ENCODE assay signal across 17 mouse cellular contexts in genomic region chr13:40061281-40061680, GRCm38 (mm10).
DNase-seq lines count a peak whose midpoint lies in the region; ATAC-seq and TF ChIP-seq lines count a peak whose summit lies in the region.
"Had no signal": no experiment of that assay in that cellular context is flagged by ENCODE, and none has a peak within 500 bp of the region (broad histone marks: within the 10 kb centered on the region; RNA-seq: fewer than 3 reads in every experiment).

No protein-coding gene starts in this region.

- peak; percentile 52 for DNase-seq in hindbrain, postnatal 0 days (ENCODE audit: low spot score)
- no peak for DNase-seq in hindbrain, embryonic 14.5 days (ENCODE audit: low spot score)
- peak; percentile 91 for DNase-seq in cerebellum, adult 9-11 months
- no peak for DNase-seq in lung, adult 18-20 months
- DNase-seq in layer of hippocampus, adult 18-20 months (ENCODE audit: low spot score in 2 of 2), result no peak
- no peak for DNase-seq in forebrain, embryonic 10.5 days (ENCODE audit: extremely low spot score, low spot score)
- DNase-seq: adrenal gland, postnatal 10 days; heart, adult 2 months; kidney, postnatal 10 days; spleen, adult 18-20 months; thymus, adult 2 months had no signal

- H3K4me1 ChIP-seq in hindbrain, postnatal 0 days (ENCODE audit: insufficient read depth, low read length), result no peaks in the 10 kb centered on the region
- H3K4me1 ChIP-seq in hindbrain, embryonic 14.5 days (replicated peaks; ENCODE audit: control insufficient read depth, insufficient read depth, low read length), result no peaks in the 10 kb centered on the region
- no peaks in the 10 kb centered on the region for H3K4me1 ChIP-seq in forebrain, embryonic 10.5 days
- H3K4me1 ChIP-seq: embryonic facial prominence, embryonic 13.5 days; hindbrain, embryonic 13.5 days; limb, embryonic 15.5 days; neural tube, embryonic 12.5 days had no signal

- WGBS in hindbrain, postnatal 0 days, result 80% methylated on average over 5 of the region's 5 CpGs
- WGBS in hindbrain, embryonic 14.5 days, result 88% methylated on average over 5 of the region's 5 CpGs
- WGBS in forebrain, embryonic 10.5 days, result 90% methylated on average over 5 of the region's 5 CpGs

- H3K36me3 ChIP-seq in hindbrain, postnatal 0 days (ENCODE audit: insufficient read depth, low read length), result no peaks in the 10 kb centered on the region
- H3K36me3 ChIP-seq in hindbrain, embryonic 14.5 days (replicated peaks; ENCODE audit: control insufficient read depth, insufficient read depth), result no peaks in the 10 kb centered on the region
- no peaks in the 10 kb centered on the region for H3K36me3 ChIP-seq in forebrain, embryonic 10.5 days (replicated peaks)
- H3K36me3 ChIP-seq: embryonic facial prominence, embryonic 13.5 days; hindbrain, embryonic 13.5 days; limb, embryonic 15.5 days; neural tube, embryonic 12.5 days had no signal

- H3K9me3 ChIP-seq in hindbrain, postnatal 0 days (ENCODE audit: low read length), result no peaks in the 10 kb centered on the region
- H3K9me3 ChIP-seq in hindbrain, embryonic 14.5 days (ENCODE audit: control insufficient read depth, low read length), result no peaks in the 10 kb centered on the region
- no peaks in the 10 kb centered on the region for H3K9me3 ChIP-seq in forebrain, embryonic 10.5 days
- H3K9me3 ChIP-seq: embryonic facial prominence, embryonic 13.5 days; hindbrain, embryonic 13.5 days; limb, embryonic 15.5 days; neural tube, embryonic 12.5 days had no signal

- H3K27me3 ChIP-seq in hindbrain, postnatal 0 days (ENCODE audit: insufficient read depth, low read length), result no peaks in the 10 kb centered on the region
- H3K27me3 ChIP-seq in hindbrain, embryonic 14.5 days (ENCODE audit: control insufficient read depth, insufficient read depth, low read length), result no peaks in the 10 kb centered on the region
- no peaks in the 10 kb centered on the region for H3K27me3 ChIP-seq in forebrain, embryonic 10.5 days (ENCODE audit: poor library complexity, severe bottlenecking)
- H3K27me3 ChIP-seq: embryonic facial prominence, embryonic 13.5 days; hindbrain, embryonic 13.5 days; limb, embryonic 15.5 days; neural tube, embryonic 12.5 days had no signal

- H3K4me2 ChIP-seq in hindbrain, postnatal 0 days (ENCODE audit: low read depth, low read length), result no peak overlapping the region
- no peak overlapping the region for H3K4me2 ChIP-seq in hindbrain, embryonic 14.5 days (replicated peaks)
- H3K4me2 ChIP-seq: embryonic facial prominence, embryonic 13.5 days; hindbrain, embryonic 13.5 days; limb, embryonic 15.5 days; neural tube, embryonic 12.5 days had no signal

- H3K9ac ChIP-seq in hindbrain, postnatal 0 days (replicated peaks; ENCODE audit: low read length), result no peak overlapping the region
- H3K9ac ChIP-seq in hindbrain, embryonic 14.5 days, result no peak overlapping the region
- H3K9ac ChIP-seq: embryonic facial prominence, embryonic 13.5 days; hindbrain, embryonic 13.5 days; limb, embryonic 15.5 days; neural tube, embryonic 12.5 days had no signal

- TF ChIP-seq CTCF in hindbrain, postnatal 0 days (IDR thresholded peaks at IDR 0.05; ENCODE audit: low read depth), result no peak

- H3K4me3 ChIP-seq in hindbrain, postnatal 0 days (ENCODE audit: low read length), result no peak overlapping the region
- H3K4me3 ChIP-seq in hindbrain, embryonic 14.5 days (replicated peaks; ENCODE audit: low read length), result no peak overlapping the region
- H3K4me3 ChIP-seq in forebrain, embryonic 10.5 days, result no peak overlapping the region
- H3K4me3 ChIP-seq: embryonic facial prominence, embryonic 13.5 days; heart, adult 2 months; hindbrain, embryonic 13.5 days; limb, embryonic 15.5 days; neural tube, embryonic 12.5 days had no signal

- ATAC-seq in hindbrain, postnatal 0 days, result peak; percentile 78
- ATAC-seq in hindbrain, embryonic 14.5 days (ENCODE audit: low FRiP score), result no peak
- ATAC-seq in cerebellum, adult (ENCODE audit: insufficient number of reproducible peaks, low FRiP score, low TSS enrichment), result peak; percentile 91
- ATAC-seq: intestine, embryonic 16.5 days had no signal

- no peak overlapping the region for H3K27ac ChIP-seq in hindbrain, postnatal 0 days
- no peak overlapping the region for H3K27ac ChIP-seq in hindbrain, embryonic 14.5 days
- H3K27ac ChIP-seq in forebrain, embryonic 10.5 days, result no peak overlapping the region
- H3K27ac ChIP-seq: embryonic facial prominence, embryonic 13.5 days; heart, adult 2 months; hindbrain, embryonic 13.5 days; limb, embryonic 15.5 days; neural tube, embryonic 12.5 days had no signal

Comparison
In these comparisons a context has a peak if more than half of its experiments do, and no peak if none do; other contexts are left out.
1. DNase-seq: peak in hindbrain, postnatal 0 days (single experiment) and cerebellum, adult 9-11 months (single experiment); none in hindbrain, embryonic 14.5 days (single experiment), lung, adult 18-20 months (0 of 2), layer of hippocampus, adult 18-20 months (0 of 2) and forebrain, embryonic 10.5 days (single experiment).